Mouse (Mus musculus): ENCODE results near the gene Nt5c2.

Nt5c2 gene

DNA sequence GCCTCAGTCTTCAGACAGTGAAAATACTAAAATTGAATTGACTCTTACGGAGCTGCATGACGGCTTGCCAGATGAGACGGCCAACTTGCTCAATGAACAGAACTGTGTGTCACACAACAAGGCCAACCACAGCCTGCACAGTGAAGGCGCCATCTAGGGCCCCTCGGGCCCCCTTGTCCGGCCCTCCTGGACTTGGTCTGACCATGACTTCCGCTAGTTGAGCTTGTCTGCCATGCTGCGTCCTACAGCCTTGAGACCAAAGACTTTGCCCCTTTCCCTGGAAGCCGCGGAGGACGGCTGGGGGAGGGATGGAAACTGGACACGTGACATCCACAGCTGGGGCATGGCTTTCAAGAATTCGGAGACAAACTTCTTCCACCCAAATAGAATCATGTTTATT lies 137.1 kb downstream of the Nt5c2 start:
- DNase-seq: no peak

DNA sequence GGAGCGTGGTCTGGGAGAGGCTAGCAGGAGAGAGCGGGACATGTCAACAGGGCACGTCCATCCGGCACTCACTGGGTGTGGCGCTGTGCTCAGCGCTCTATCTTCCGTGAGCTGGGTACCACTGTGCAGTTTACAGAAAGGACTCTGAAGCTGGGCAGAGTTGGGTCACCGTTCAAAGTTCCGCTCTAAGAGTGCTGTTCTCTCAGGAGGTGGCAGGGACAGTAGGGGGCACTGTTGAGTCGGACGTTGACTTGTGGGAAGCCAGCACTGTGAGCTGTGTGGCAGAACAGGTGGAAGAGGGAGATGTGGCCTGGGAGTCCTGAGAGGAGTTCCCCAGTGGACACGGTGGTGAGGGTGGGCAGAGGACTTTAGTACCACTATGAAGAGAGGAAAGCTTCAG lies 139.2 kb downstream of the Nt5c2 start:
- DNase-seq: peak; percentile 81

DNA sequence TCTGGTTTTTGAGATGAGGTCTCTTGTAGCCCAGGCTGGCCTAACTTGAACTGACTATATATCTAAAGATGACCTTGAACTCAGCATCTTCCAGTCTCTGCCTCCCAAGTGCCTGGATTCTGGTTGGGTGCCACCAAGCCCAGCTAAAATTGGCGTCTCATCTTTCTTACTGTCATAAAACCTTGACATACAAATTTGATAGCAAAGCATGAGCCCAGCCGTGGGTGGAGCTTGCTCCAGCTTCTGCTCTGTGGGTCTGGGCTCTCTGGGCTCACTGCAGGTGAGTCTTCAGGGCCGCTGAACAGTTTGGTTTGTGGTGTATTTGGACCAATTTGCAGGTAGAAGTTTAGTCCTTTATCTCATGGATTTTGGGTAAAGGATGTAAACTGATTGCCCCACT lies 141.0 kb downstream of the Nt5c2 start:
- no peak for DNase-seq

DNA sequence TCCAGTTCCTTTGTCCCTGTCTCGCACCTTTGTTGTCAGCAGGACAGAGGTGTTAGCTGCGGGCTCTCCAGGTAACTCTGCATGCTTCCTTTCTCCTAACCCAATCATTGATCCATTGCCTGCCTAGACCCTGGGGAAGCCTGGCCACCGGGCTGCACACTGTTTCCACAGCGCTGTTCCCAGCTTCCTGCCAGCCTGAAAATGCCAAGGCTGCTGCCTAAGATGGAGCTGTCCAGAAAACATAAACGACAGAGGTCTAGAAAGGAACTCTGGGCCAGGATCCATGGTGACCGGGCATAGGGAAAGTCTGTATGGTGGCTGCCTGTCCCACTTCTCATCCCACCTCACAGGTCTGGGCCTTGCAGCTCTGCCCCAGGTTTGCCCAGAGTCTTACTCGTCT lies 143.3 kb downstream of the Nt5c2 start:
- no peak for DNase-seq

DNA sequence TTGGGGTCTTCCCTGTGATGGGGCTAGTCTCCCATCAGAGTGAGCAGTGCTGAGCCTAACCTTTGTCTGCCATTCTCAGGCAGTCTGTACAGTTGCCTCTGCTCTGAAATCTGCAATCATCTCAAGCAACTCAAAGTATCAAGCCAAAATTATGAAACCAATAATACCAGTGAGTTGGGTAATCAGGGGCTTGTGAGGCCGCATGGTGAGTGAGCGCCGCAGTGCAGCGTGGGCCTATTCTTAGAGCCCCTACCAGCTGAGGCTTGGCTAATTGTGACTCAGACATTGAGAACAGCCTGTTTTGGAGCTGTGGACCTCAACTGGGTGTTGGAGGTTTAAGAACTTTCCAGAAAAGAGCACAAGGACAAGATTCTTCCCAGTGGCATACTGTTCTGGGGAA lies 143.9 kb downstream of the Nt5c2 start:
- DNase-seq: no peak

DNA sequence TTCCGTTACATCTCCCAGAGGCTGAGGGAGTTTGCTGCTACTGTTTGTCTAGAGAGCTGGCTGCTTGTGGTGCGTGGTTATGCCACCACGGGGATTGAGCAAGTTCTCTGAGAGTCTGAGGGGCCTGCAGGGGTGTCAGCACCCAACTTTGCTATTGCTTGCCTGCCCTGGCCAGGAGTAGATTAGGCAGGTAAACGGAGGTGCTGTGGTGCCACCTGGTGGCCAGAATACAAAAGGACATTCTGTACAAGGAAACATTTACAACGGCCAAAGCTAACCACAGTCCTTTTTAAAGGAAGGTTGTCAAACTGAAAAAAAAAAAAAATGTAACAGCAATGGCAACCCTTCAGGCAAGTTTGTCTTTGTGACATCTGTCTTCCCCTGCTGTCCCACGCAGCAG lies 145.4 kb downstream of the Nt5c2 start:
- peak; percentile 83 for DNase-seq

DNA sequence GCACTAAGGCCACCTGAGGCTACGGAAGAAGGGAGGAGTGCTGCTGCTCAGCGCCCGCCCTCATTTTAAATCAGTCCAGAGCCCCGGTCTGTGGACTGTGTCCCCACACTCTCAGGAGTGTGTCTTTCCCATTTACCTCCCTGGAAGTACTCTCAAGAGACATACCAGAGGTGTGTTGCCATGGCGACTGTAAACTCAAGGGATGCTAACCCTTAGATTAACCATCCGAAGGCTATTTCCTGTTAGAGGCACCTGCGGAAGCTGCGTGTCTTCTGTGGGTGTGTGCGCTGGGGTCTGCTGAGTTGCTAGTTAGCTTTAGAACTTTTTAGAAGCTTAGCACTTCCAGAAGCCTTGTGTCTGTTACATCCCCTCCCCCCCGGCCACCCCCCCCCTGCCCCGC lies 145.9 kb downstream of the Nt5c2 start:
- no peak for DNase-seq

DNA sequence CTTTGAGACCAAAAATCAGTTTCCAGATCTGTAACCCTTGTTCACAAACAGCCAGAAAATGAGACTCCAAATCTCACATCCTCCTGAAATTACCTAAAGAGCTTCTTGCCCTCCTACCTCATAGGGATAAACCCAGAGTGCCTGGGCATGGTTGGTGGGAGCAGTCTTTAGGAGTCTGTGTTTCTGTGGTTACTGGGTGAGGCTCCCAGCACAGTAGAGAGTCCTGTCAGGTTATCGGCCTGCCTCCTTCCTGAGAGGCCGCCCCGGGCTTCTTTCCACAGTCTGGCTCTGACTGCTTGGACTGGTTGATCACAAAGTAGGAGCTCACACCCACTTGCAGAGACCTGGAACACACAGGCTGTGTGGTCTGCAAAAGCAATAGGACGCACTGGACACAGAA lies 149.6 kb downstream of the Nt5c2 start:
- no peak for DNase-seq

DNA sequence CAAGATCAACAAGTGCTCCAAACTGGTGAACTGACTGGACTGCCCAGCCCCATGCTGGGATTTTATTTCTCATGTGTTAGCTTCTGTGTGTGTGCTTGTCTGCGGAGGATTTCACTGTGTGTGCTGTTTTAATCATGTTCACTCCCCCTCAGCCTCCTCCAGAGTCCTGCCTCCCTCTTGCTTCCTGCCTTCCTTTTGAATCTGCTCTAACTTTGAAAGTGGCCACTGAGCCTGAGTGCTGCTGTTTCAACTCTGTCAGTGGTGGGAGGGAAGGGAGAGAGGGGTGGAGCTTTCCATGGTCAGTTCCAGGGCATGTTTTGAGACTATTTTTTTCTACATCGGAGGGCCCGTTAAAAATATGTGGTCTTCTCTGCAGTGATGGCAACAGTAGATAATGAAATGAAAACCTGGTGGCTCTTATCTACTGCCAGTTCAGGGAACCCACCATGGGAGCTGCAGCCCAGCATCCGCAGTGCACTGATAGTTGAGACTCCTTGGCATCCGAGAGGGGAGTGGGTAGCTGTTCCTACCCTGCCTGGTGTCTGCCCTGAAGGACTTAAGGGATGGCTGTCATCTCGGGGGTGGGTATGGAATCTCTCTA lies 150.1 kb downstream of the Nt5c2 start:
- DNase-seq: no peak

DNA sequence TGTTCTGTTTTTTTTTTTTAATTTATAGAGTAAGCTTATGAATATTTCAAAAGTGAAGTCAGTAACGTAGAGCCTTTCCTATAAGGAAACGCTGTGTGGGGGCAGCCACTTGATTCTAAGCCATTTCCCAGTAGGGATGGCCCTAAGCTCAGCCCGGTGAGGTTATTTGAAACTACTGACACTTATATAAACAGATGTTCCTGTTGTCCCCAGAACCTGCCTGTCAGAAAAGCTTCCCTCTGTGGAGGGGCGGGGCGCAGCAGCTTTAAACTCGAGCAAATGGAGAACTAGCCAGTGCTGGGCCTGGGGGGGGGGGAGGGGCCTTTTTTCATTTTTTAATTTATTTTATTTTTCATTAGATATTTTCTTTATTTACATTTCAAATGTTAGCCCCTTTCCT lies 150.9 kb downstream of the Nt5c2 start:
- DNase-seq: no peak

DNA sequence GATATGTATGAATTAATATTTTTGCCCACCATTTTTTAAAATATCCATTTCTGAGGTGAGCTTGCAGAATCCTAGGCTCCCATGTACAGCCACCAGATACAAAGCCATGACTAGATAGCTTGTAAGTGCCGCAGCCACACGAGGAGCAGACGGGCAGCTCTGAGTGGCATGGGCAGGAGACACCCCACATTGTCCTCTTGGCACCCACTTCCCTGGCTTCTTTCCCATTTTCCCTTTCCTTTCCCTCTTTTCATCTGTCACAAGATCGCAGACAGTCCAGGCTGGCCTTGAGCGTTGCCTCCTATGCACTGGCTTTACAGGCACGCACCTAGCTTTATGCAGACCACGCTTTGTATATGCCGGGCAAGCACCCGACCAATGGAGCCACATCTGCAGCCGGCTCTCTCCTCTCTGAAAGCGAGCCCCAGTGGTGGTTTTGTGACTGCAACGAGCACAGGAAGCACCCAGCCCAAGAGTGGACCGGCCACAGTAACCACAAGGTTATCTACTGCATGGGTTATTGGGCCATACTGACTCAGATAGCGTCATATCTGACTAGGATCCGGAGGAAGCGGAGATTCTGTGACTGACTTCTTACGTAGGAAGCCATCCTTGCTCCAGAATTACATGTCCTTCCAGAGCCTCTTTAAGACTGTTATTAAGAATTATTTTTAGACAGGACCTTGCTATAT lies 151.6 kb downstream of the Nt5c2 start:
- DNase-seq: no peak

DNA sequence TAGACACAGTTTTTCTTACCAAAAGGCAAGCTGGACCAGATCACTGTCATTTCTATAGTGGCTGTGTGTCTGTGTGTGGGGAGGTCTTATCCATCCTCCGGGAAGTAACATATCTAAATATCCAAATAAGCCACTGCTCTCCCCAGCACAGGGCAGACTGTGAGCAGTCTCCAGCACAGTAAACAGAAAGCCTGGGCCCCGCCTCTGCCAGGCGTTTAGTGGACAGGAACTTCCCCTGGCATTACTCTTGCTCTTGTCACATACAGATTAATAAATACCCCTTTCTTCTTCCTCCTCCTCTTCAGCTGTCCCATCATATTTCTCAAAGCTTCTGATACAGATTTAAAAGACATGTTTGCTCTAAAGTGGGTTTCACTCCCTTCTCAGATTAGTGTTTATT lies 152.4 kb downstream of the Nt5c2 start:
- DNase-seq: no peak

DNA sequence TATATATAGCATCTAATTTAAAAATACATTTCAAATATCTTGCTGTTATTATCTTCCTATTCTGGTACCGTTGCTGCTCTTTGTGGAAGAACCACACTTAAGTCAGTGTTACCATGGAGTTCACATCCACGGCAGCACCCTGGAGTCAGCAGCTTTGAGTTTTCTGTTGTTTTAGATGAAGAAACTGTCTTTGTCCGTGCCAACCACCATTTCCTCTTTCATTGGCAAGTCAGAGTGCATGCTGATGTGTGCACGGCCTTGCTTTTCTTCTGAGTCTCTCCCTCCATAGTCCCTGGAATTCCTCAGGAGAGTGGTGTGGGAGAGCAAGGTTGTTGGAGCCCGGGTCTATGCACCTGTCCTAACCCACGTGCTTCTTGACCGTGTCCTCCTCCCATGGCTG lies 156.8 kb downstream of the Nt5c2 start:
- DNase-seq: no peak

DNA sequence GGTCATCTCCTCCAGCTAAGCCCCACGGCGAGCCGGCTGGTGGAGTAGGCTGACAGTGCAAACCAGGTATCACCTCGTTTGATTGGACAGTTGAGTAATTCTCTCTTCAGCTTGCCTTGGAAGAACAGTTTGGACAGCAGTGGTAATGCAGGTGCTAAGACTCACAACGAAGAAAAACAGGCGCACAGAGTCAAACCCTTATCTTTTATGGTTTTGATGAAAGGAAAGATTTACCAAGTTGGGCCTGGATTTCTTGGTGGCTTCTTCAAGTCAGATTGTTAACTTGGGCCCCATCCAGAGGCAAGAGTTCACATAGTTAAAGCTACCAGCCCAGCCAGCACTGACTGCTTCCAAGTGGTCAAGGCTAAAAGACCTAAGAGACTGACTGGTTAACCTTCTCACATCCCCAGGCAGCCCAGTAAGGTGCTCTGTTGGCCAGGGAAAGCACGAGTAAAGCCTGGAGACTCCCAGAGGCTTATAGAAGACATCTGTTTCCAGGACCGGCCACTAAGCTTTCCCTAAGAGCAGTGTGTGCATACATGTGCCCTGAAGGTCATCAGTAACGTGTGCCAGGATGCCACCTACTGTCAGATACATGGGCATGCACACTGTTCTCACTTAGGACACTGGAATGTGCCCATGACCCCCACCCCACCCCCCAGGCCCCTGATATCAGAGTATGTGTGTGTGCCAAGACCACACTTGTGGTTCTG lies 157.5 kb downstream of the Nt5c2 start:
- DNase-seq: peak; percentile 75

DNA sequence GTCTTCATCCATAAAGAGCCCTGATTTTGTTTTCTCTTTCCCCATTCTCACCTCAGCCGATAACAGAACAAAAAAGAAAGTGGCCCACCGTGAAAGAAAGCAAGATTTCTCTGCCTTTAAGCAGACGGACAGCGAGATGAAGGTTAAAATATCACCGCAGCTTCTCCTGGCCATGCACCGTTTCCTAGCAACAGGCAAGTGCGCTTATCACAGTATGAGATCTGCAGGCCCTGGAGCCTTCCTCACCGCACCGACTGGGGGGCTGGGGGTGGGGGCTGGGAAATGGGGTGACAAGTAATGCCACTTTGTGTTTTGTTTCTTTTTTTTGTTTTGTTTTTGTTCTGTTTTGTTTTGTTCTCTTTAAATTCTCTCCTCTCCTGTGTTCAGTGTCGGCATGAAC lies 158.2 kb downstream of the Nt5c2 start:
- DNase-seq: no peak

DNA sequence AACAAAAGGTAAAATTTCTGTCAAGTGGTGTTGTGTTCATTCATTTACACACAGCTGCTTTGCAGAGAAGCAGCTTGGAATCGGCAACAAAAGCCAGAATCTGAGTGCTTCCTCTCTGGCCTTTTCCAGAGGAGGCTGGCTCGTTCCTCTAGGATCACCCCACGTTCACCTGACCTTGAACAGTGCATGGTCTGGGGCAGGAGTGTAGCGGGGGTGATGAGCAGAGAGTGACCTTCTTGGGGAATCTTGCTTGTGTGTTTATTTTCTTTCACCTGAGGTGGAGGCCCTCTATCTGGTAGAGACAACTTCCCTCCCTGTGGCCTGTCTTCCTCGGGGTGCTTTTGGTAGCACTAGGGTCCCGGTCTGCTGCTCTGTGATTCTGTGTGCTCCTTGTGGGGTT lies 158.7 kb downstream of the Nt5c2 start:
- no peak for DNase-seq

DNA sequence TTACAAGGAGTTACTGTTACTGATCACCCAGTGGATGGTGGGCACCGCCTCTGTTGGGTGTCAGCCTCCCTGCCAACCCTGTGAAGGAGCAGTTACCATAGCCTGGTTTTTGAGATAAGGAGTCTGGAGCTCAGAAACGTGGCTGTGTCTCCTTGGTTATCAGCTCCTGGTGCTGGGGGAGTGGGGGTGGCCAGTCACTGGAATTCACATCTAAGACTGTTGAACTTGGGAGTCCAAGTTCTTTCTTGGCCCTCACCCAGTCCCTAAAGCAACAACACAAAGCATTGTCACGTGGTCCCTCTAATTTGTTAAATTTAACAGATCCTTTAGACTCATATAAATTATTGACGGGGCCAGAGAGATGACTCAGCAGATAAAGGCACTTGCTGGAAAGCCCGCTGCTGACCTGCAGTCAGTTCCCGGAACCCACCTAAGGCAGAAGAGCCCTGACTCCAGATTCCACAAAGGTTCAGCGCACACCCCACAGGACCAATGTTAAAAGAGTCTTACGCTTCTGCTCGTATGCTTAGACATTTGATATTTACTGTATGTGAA lies 165.4 kb downstream of the Nt5c2 start:
- no peak for DNase-seq

DNA sequence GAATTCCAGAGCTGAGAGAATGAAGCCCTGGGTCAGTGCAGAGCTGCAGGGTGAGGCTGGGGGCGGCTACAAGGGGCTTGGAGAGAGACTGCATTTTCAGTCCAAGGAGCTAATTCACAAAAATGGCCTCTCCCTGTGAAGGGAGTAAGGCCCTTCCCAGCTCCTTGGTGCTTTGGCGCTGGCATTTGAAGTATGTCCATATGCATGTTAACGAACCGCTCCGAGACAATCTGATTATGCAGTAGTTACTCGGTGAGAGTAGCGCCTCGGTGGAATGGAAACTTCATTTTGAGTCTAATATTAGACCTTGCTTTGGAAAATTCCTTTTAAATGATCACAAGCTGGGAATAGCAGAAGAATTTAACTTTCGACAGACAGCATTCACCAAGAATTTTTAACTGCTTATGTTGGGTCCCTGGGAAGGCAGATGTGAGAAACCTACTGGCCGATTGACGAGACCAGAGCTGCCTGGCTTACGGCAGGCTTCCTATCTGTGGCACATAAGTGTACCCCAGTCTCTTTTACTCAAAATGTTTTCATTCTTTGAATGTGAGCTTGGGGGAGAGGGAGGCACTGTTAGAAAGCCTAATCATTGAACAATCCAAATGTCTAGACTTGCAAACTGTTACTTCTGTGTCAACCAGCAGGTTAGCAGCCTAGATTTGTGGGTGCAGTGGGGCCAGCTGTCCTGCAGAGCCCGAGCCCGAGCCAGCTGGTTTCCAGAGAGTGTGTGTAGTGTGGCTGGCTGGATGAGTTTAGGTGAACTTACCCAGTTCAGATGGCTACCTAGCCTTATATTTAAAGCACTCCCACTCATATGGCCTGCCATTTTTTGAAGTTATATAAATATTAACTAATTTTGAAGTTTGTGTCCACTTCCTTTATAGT lies 166.3 kb downstream of the Nt5c2 start:
- no peak for DNase-seq

DNA sequence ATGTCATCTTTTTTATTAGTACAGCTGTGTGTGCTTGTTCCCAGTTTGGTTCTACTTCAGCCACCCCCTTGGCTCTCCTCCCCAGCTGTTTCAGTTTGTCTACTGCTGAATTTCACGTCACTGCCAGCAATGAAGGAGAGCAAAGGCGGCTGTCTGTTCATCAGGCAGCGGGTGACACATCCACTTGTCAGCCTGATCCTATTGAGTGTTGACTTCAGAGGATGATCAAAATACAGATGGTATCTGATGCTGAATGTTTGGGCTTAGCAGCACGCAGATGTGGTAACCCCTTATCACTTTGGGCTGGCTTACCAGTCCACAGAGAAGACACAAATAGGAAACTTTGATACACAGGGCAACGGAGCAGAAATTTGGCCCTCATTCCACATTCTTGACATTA lies 168.5 kb downstream of the Nt5c2 start:
- no peak for DNase-seq

DNA sequence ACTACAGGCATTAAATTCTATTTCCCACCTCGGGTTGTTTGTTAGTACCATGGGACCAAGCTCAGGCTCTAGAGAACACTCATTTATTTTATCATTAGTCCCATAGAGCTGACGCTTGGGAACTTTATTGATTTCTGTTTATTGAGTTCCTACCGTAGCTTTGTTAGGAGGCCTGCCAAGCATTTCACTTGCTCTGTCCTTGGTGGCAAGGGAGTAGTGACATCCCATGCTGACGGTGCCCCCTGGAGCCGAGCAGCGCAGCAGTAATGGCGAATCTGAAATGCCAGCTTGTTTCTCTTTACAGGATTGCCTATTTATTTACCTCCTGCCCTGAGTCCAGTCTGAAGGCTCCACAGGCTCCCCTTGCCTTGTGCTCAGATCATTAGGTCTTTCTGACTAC lies 168.9 kb downstream of the Nt5c2 start:
- no peak for DNase-seq

DNA sequence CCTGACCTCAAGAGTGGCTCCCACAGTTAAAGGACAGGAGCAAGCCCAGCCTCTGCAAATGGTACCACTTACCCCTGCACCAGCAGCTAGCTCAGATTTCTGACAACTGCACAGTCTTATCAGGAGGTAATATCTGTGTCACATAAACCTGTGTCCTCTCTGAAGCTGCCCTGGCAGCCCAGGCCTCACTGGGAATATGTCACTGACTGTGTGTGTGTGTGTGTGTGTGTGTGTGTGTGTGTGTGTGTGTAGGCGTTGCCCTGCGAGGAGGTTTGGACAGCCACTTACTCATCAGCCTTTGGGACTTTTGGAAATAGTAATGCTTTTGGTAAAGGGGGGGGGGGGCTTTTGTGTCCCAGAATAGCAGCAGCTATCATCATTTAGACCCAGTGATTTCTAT lies 171.9 kb downstream of the Nt5c2 start:
- no peak for DNase-seq

DNA sequence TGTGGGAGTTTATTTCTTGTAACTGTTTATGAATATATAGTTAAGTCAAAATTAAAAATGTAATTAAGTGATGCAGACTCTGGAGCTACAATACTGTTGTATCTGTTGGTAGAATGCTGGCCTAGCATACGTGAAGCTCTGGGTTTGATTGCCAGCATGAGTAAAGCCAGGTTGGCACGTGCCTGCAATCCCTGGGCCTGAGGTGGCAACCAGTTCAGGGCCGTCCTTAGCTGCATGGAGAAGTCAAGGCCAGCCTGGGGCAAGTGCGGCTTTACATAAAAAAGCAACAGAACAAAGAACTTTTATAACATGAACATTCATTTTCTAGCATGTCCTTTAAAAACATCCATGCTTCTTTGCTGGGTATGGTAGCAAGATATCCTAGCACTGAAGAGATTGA lies 173.9 kb downstream of the Nt5c2 start:
- DNase-seq: no peak

Measured in retina, postnatal 1 day (tissue).